Mouse (Mus musculus): Measurements from ENCODE around the gene Gm16427. TPM values are rescaled to one million over a fixed set of nuclear protein-coding genes. Genes with fewer than 3 reads are reported as not detected.
"Not testable (repeated sequence)": the region's sequence is repeated elsewhere in the genome, so short reads cannot be mapped to it uniquely, and the experiment has no call there.

The Gm16427 gene
- total RNA-seq (2021), result not detected
- long read RNA-seq, experiment 1, result 0 reads
- long read RNA-seq, experiment 2, result 0 reads

DNA sequence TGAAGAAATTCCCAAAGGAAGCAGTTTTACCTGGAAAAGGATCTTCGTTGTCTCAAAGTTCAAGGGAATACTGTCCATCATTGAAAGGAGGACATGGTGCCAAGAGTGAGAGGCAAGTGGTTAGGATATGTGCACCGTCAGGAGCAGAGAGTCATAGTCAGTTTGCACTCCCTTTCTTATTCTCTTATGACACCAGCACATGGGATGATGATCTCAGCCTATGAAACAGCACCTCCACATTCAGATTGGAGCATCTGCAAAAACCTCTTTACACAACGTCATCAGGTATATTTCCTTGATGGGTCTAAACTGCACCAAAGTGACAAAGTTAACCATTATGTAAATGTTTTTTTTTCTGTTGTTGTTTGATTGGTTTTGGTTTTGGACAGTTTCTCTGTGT, at the start of gene Gm16427:
TSS of gene Gm16427 (minus strand) at position 101 of the 400 bp plus-strand sequence.
- DNase-seq (ENCODE audit: extremely low spot score in 1 of 2, low spot score in 2 of 2); H3K27ac ChIP-seq; intact Hi-C loops (cut with DNase I); H3K4me3 ChIP-seq: not testable (repeated sequence)

Other genes with a start within 250 kb of the Gm16427 start
- not detected for gene C87414, start 131.4 kb upstream of the Gm16427 start, total RNA-seq (2021)